Mouse (Mus musculus) Patski (cell line): ENCODE measurements around the gene Pagr1b. TPM values are rescaled to one million over a fixed set of nuclear protein-coding genes. Genes with fewer than 3 reads are reported as not detected.

Experiments
- ATAC-seq: fragments of 100-300 bp; one replicate; pipeline ENCODE4 v1.8.0; 2021
- CTCF ChIA-PET: fragments of 350-600 bp; sonication (Branson Sonifier 250); formaldehyde crosslinking; loops from one replicate; lab custom pipeline; 2022; ENCODE audit warnings: inconsistent platforms; lab: Charles Lee
- POLR2A ChIA-PET: fragments of 350-600 bp; sonication (Branson Sonifier 250); formaldehyde crosslinking; loops from one replicate; lab custom pipeline; 2022; ENCODE audit warnings: antibody characterized with exemption, inconsistent platforms; lab: Charles Lee
- DNase-seq: peaks from one replicate; pipeline ENCODE4 v3.0.0-alpha.2; 2011; ENCODE audit warnings: low read depth, low spot score
- H3K27me3 ChIP-seq: fragments of 371-371 bp; one replicate; pipeline ENCODE4 v1.5.1; 2021
- CTCF ChIP-seq: fragments of 100-300 bp; IDR thresholded peaks from one replicate; pipeline ENCODE4 v1.5.1; 2021
- in situ Hi-C: fragments of 300-500 bp; cut with MboI; formaldehyde crosslinking; loops from 3 replicates; pipeline ENCODE4 v1.11.1; 2018; ENCODE audit warnings: low pct_unique_long_range_greater_than_20kb, mixed read lengths
- polyA plus RNA-seq: library from polyadenylated mRNA; unstranded; gene quantifications from one replicate; pipeline ENCODE4 v1.2.3, GENCODE M21; 2021

Gene Pagr1b
- polyA plus RNA-seq, 1 experiment from 2014 or later: 0.33 TPM

DNA sequence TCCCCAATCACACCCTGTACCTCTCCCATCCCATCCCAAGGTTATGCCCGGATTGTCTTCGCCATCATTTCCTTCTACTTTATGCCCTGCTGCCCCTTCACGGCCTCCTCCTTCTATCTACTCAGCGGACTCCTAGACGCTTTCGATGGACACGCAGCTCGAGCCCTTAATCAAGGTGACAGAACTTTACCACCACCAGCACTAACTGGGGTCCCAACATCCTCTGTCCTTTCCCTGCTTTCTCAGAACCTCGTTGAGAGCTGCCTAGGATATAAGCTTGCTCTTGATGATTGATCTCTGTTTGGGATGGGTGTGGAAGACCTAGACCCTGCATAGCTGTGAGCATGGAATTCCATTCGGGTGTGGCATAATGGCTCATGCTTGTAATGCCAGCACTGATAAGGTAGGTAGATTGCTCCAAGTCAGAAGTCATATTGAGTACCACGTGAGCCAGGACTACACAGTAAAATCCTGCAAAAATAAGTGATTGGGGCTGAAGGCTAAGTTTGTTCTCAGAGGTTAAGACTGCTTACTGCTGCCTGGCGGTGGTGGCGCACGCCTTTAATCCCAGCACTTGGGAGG is 39.3 kb downstream of the Pagr1b start:
- ChIA-PET CTCF (interaction anchor here (1.0 to 1.1 kb wide), 3 partner anchors 23 to 144 kb away, joined by 3 to 4 read pairs (median 3); no protein-coding TSS in a partner anchor), POLR2A (interaction anchor here (0.8 to 1.4 kb wide), 3 partner anchors 15 to 40 kb away, joined by 3 to 4 read pairs (median 3); partner anchors contain the start of genes Pagr1a and Pagr1b)
- in situ Hi-C loops: no loop called here
- no peaks in the 10 kb centered on the region for H3K27me3 ChIP-seq
- DNase-seq (no peak), ATAC-seq (no peak)
- no peak for TF ChIP-seq CTCF

DNA sequence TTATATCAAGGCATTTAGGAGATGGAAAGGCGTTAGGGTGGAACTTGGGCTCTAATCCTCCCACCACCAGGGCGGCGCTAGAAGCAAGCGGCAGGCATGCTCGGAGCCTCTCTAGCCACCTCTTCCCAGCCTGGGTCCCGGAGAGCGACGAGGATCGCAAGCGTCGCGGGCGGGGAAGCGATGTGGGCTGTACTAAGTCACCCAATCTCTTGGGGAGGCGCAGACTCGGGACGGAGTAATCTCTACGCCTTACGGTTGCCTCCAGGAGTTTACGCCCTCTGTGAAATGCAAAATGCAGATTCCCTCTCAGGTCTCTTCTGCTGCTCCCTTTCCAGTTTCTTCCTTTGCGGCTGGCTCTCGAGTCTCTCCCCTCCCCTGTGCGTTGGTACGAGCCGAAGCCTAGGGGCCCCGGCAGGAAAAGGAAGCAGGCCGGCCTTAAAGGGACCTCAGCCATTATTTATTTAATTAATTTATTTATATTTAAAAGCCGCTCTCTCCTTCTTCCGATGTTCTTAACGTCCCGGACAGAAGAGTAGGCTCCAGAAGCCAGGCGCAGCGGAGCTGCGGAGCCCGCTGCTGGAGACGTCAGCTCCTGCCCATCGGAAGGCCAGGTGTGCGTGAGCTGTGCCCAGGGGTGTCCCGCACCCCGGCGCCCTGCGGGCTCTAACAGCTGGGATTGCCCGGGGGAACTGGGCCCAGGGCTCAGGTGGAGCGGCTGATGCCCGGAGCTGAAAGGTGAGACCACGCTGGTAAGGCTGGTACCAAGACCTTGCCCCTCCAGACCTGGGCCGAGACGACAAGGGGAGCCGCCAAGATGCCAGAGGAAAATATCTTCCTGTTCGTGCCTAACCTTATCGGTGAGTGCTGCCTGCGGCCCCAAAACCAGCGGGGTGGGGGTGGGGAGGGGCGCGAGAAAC is 40.1 kb downstream of the Pagr1b start, which contains the start of gene Cdiptos:
Gene Cdiptos, minus strand, starts transcription at position 149 of the 917 bp plus-strand sequence.
- CTCF ChIA-PET: interaction anchor here (1.0 to 1.1 kb wide), 3 partner anchors 23 to 144 kb away, joined by 3 to 4 read pairs (median 3); no protein-coding TSS in a partner anchor
- POLR2A ChIA-PET: interaction anchor here (0.8 to 1.4 kb wide), 3 partner anchors 16 to 41 kb away, joined by 3 to 4 read pairs (median 3); partner anchors contain the start of genes Pagr1a and Pagr1b
- ATAC-seq (peak; percentile 73), DNase-seq (peak; percentile 82)
- no peaks in the 10 kb centered on the region for H3K27me3 ChIP-seq
- peak; percentile 99 for TF ChIP-seq CTCF
- in situ Hi-C loops: no loop called here

DNA sequence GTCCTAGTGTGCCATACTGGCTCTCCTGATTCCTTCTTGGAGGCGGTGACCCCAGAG is 40.6 kb downstream of the Pagr1b start, which contains the start of gene Cdipt:
Gene Cdipt, plus strand, starts transcription at position 22 of the 57 bp plus-strand sequence.
- no peaks in the 10 kb centered on the region for H3K27me3 ChIP-seq
- DNase-seq: no peak
- in situ Hi-C loops: no loop called here
- ATAC-seq: no peak
- CTCF ChIA-PET: no interaction called here
- POLR2A ChIA-PET: no interaction called here
- no peak for TF ChIP-seq CTCF

DNA sequence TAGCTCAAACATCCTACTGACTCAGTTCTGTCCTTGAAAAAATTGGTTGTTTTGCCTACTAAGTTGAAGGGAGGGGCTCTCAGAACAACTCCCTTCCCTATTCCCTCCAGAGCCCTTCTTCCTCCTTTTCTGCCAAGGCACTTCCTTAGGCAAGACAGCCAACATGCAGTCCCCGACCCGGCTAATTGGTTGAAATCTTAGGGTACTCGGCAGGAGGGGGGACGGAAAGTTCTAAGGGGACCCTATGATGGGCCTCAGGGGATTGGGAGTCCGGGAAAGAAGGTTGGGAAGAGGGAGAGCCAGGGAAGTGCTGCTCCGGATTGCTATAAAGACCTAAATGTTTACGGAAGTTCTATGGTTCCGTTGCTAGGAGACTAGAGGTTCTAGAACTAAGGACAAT is 40.8 kb downstream of the Pagr1b start:
- ChIA-PET POLR2A (no interaction called here), CTCF (no interaction called here)
- in situ Hi-C loops: no loop called here
- TF ChIP-seq CTCF: no peak
- no peak for ATAC-seq
- DNase-seq: no peak
- no peaks in the 10 kb centered on the region for H3K27me3 ChIP-seq

DNA sequence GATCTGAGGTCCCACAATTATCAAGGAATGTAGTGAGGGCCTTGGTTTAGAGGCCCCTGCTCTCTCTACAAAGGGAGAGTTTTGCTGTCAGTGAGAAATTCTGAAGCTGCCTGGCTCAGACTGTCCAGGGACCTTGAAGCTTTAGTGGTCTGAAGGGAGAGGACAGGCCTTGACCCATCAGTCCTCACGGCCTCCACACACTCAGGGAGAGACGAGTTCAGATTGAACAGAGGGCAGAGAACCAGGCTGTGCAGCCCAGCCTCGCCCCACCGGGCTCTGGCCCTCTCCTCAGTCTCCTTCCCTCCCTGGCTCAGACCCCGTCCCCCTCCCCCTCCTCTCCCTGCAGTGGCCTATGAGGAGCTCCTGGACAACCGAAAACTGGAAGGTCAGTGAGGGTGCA is 48.9 kb downstream of the Pagr1b start:
- no peak for TF ChIP-seq CTCF
- no peaks in the 10 kb centered on the region for H3K27me3 ChIP-seq
- POLR2A ChIA-PET: no interaction called here
- CTCF ChIA-PET: no interaction called here
- DNase-seq (no peak), ATAC-seq (no peak)
- in situ Hi-C loops: loop anchor here (10.0 kb wide), 1 partner anchor 127 kb away; the partner anchor contains the start of gene AI467606

- DNase-seq (no peak), ATAC-seq (no peak)
- no peak for TF ChIP-seq CTCF
- ChIA-PET CTCF (interaction anchor here (1.3 to 1.4 kb wide), 2 partner anchors 30 to 145 kb away, joined by 3 read pairs; no protein-coding TSS in a partner anchor), POLR2A (interaction anchor here (0.7 kb wide), 2 partner anchors 63 to 189 kb away, joined by 3 to 7 read pairs; partner anchors contain the start of gene Ypel3)
- no peaks in the 10 kb centered on the region for H3K27me3 ChIP-seq
- in situ Hi-C loops: loop anchor here (10.0 kb wide), 1 partner anchor 129 kb away; the partner anchor contains the start of gene AI467606
Measured at GRCm38 (mm10) chr7:126965568-126965967, 50.7 kb downstream of the Pagr1b start.

DNA sequence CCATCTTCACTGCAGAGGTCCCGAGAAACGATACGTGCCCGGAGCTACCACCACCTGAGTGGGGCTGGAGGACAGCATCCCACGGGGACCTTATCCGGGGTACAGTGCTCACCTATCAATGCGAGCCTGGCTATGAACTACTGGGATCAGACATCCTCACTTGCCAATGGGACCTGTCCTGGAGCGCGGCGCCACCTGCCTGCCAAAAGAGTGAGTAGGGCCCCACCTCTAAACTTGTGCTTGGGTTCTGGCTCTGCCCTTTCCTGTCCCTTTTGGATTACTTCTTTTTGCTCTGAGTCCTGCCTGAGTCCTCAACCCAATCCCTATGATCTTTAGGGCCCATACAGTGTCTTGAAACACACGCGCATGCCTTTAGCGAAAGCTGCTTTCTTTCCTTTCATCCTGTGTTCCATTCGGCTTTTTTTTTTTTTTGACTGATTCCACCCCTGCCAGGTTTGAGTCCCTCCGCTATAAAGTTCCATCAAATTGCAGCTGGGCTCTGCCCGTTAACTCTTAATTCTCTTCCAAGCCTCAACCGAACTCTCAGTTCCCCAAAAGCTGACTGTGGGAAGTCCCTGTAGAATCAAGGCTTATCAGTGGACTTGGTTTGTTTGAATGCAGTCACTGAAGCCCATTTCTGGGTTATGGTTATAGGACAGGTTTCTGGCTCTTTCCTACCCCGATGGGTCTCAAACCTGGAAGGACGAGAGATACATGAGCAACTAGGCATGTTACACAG is 52.6 kb downstream of the Pagr1b start:
- peaks cover 9% of the 10 kb centered on the region for H3K27me3 ChIP-seq
- TF ChIP-seq CTCF: peak; percentile 72
- in situ Hi-C loops: loop anchor here (10.0 kb wide), 1 partner anchor 131 kb away; the partner anchor contains the start of gene AI467606
- CTCF ChIA-PET: no interaction called here
- DNase-seq (no peak), ATAC-seq (no peak)
- POLR2A ChIA-PET: no interaction called here

DNA sequence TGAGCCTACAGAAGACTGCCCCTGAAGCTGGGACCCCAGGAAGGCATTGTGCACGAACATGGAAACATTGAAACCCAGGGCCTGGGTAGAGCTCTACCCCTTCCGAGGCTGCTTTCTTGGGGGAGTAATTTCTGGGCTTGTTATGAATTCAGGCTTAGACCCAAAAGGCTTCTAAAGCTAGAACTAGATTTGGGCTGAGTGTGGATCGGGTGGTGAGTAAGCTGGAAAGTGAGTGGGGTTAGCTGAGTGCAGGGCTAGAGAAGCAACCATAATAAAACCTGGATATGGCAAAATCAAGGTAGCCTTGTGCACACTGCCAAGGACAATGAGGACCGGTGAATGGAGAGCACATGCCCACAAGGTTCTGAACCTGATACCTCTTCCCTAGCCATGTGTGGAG is 54.3 kb downstream of the Pagr1b start:
- H3K27me3 ChIP-seq: peaks cover 9% of the 10 kb centered on the region
- no peak for DNase-seq
- ChIA-PET CTCF (interaction anchor here (1.1 kb wide), 1 partner anchor 12 kb away, joined by 4 read pairs; no protein-coding TSS in a partner anchor), POLR2A (no interaction called here)
- no peak for ATAC-seq
- TF ChIP-seq CTCF: no peak
- in situ Hi-C loops: loop anchor here (10.0 kb wide), 1 partner anchor 133 kb away; the partner anchor contains the start of gene AI467606

- peaks cover 9% of the 10 kb centered on the region for H3K27me3 ChIP-seq
- ChIA-PET POLR2A (interaction anchor here (0.9 to 1.1 kb wide), 2 partner anchors 10 to 11 kb away, joined by 3 read pairs; partner anchors contain the start of gene Sez6l2), CTCF (no interaction called here)
- DNase-seq (no peak), ATAC-seq (no peak)
- TF ChIP-seq CTCF: no peak
- in situ Hi-C loops: loop anchor here (10.0 kb wide), 1 partner anchor 134 kb away; the partner anchor contains the start of gene AI467606
Measured at GRCm38 (mm10) chr7:126961095-126961494, 55.2 kb downstream of the Pagr1b start.

DNA sequence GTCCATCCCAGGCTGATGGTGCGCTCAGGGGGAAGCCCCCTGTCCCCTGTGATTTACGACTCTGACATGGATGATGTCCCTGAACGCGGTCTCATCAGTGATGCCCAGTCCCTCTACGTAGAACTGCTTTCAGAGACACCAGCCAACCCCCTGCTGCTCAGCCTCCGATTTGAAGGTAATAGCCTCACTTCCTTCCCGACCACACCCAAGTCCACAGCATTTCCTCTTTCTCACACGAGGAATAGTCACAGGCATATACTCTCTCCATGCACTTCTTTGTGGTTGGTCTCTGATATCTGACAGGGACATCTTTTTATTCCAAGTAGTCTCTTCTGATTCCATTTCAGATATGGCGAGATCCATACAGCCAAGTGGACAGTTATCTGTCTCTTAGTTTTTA is 56.5 kb downstream of the Pagr1b start:
- DNase-seq (no peak), ATAC-seq (no peak)
- TF ChIP-seq CTCF: no peak
- POLR2A ChIA-PET: no interaction called here
- CTCF ChIA-PET: no interaction called here
- in situ Hi-C loops: loop anchor here (10.0 kb wide), 1 partner anchor 135 kb away; the partner anchor contains the start of gene AI467606
- H3K27me3 ChIP-seq: peaks cover 9% of the 10 kb centered on the region
